8 mouse cellular contexts compared by ENCODE assay signal in genomic region chrX:50550297-50550696, GRCm38 (mm10).
A peak's percentile ranks its signal among the peaks of the same experiment; 100 is the strongest.
DNase-seq lines count a peak whose midpoint lies in the region; ATAC-seq lines count a peak whose summit lies in the region.

No protein-coding gene starts in this region.

- no peaks in the 10 kb centered on the region for H3K9me3 ChIP-seq in embryonic facial prominence, embryonic 10.5 days
- H3K9me3 ChIP-seq in hindbrain, embryonic 11.5 days (ENCODE audit: control insufficient read depth, low read length) = no peaks in the 10 kb centered on the region
- H3K9me3 ChIP-seq in liver, embryonic 12.5 days (replicated peaks) = no peaks in the 10 kb centered on the region
- H3K9me3 ChIP-seq in neural tube, embryonic 15.5 days (replicated peaks) = no peaks in the 10 kb centered on the region

- no peak for ATAC-seq in hindbrain, embryonic 11.5 days (ENCODE audit: low FRiP score)
- no peak for ATAC-seq in liver, embryonic 12.5 days
- peak; percentile 66; the same call in 1 of the 2 replicates for ATAC-seq in neural tube, embryonic 15.5 days (ENCODE audit: low FRiP score)

- no peak overlapping the region for H3K27ac ChIP-seq in embryonic facial prominence, embryonic 10.5 days (replicated peaks)
- no peak overlapping the region for H3K27ac ChIP-seq in hindbrain, embryonic 11.5 days (ENCODE audit: low read depth, low read length)
- no peak overlapping the region for H3K27ac ChIP-seq in liver, embryonic 12.5 days
- H3K27ac ChIP-seq in neural tube, embryonic 15.5 days (replicated peaks) = peak overlapping the region; percentile 51; the same call in 1 of the 2 replicates

- no peaks in the 10 kb centered on the region for H3K27me3 ChIP-seq in embryonic facial prominence, embryonic 10.5 days (replicated peaks; ENCODE audit: low read depth, poor library complexity, severe bottlenecking)
- no peaks in the 10 kb centered on the region for H3K27me3 ChIP-seq in hindbrain, embryonic 11.5 days (ENCODE audit: control insufficient read depth, insufficient read depth, low read length)
- no peaks in the 10 kb centered on the region for H3K27me3 ChIP-seq in liver, embryonic 12.5 days (replicated peaks)
- H3K27me3 ChIP-seq in neural tube, embryonic 15.5 days (replicated peaks) = no peaks in the 10 kb centered on the region

- peak overlapping the region; percentile 44 for H3K4me3 ChIP-seq in embryonic facial prominence, embryonic 10.5 days
- peak overlapping the region; percentile 21; the same call in 1 of the 2 replicates for H3K4me3 ChIP-seq in hindbrain, embryonic 11.5 days (ENCODE audit: low read depth, low read length)
- peak overlapping the region; percentile 40 for H3K4me3 ChIP-seq in liver, embryonic 12.5 days
- H3K4me3 ChIP-seq in neural tube, embryonic 15.5 days (replicated peaks) = peak overlapping the region; percentile 37

- no peaks in the 10 kb centered on the region for H3K4me1 ChIP-seq in embryonic facial prominence, embryonic 10.5 days
- H3K4me1 ChIP-seq in hindbrain, embryonic 11.5 days (replicated peaks; ENCODE audit: control insufficient read depth, insufficient read depth, low read length) = no peaks in the 10 kb centered on the region
- H3K4me1 ChIP-seq in liver, embryonic 12.5 days = no peaks in the 10 kb centered on the region
- H3K4me1 ChIP-seq in neural tube, embryonic 15.5 days = no peaks in the 10 kb centered on the region

- no peak overlapping the region for H3K9ac ChIP-seq in hindbrain, embryonic 11.5 days (ENCODE audit: low read depth, low read length)
- no peak overlapping the region for H3K9ac ChIP-seq in liver, embryonic 12.5 days
- no peak overlapping the region; the same call in 1 of the 2 replicates for H3K9ac ChIP-seq in neural tube, embryonic 15.5 days (replicated peaks)

- H3K4me2 ChIP-seq in hindbrain, embryonic 11.5 days (replicated peaks; ENCODE audit: low read depth, low read length) = peak overlapping the region; percentile 18; the same call in 1 of the 2 replicates
- peak overlapping the region; percentile 51 for H3K4me2 ChIP-seq in liver, embryonic 12.5 days
- peak overlapping the region; percentile 49 for H3K4me2 ChIP-seq in neural tube, embryonic 15.5 days

- WGBS in embryonic facial prominence, embryonic 10.5 days = 66% methylated on average over 10 of the region's 10 CpGs
- WGBS in hindbrain, embryonic 11.5 days = 54% methylated on average over 10 of the region's 10 CpGs
- WGBS in liver, embryonic 12.5 days (ENCODE audit: insufficient replicate concordance) = 57% methylated on average over 10 of the region's 10 CpGs
- 55% methylated on average over 10 of the region's 10 CpGs for WGBS in neural tube, embryonic 15.5 days

- DNase-seq in cerebellum, adult 9-10 months = peak; percentile 80
- no peak for DNase-seq in cerebellum, adult 11-12 months
- DNase-seq in A20 (ENCODE audit: low read depth, low spot score) = peak; percentile 82
- no peak for DNase-seq in embryonic facial prominence, embryonic 10.5 days (ENCODE audit: low spot score)
- peak; percentile 41 for DNase-seq in hindbrain, embryonic 11.5 days (ENCODE audit: low spot score)
- no peak for DNase-seq in left cerebral cortex, adult 11 months (ENCODE audit: low spot score)

- 0 out of 2 replicates have a peak, but pooled peaks cover 3% of the 10 kb centered on the region for H3K36me3 ChIP-seq in embryonic facial prominence, embryonic 10.5 days (replicated peaks)
- H3K36me3 ChIP-seq in hindbrain, embryonic 11.5 days (ENCODE audit: control insufficient read depth, insufficient read depth, low read length) = no peaks in the 10 kb centered on the region
- no peaks in the 10 kb centered on the region for H3K36me3 ChIP-seq in liver, embryonic 12.5 days
- no peaks in the 10 kb centered on the region for H3K36me3 ChIP-seq in neural tube, embryonic 15.5 days

Comparison
In these comparisons a context has a peak if more than half of its experiments do, and no peak if none do; other contexts are left out.
1. DNase-seq: peak in cerebellum, adult 9-10 months (single experiment), A20 (single experiment) and hindbrain, embryonic 11.5 days (single experiment); none in cerebellum, adult 11-12 months (single experiment), embryonic facial prominence, embryonic 10.5 days (single experiment) and left cerebral cortex, adult 11 months (single experiment).
2. Peak in every context shown above with its lines, with median percentiles within 50 percentile points of each other: H3K4me3 ChIP-seq and H3K4me2 ChIP-seq.